Mouse (Mus musculus) kidney, embryonic 15.5 days (tissue): ENCODE results near the gene Neil1. TPM values are rescaled to one million over a fixed set of nuclear protein-coding genes. Genes with fewer than 3 reads are reported as not detected.
A peak's percentile ranks its signal among the peaks of the same experiment; 100 is the strongest.

Source experiments
- ATAC-seq: fragments of 200-750 bp; cut with Nextera tagmentation; replicated peaks from 2 replicates; pipeline ENCODE4 v1.8.0; 2017; ENCODE audit warnings: moderate TSS enrichment; ENCODE audit not compliant: low FRiP score
- H3K27ac ChIP-seq: fragments of 300-500 bp; sonication (generic); 2 replicates; pipeline ENCODE4 v1.5.1; 2015; ENCODE audit warnings: mild to moderate bottlenecking, inconsistent platforms
- H3K27me3 ChIP-seq: fragments of 300-500 bp; sonication (generic); 2 replicates; pipeline ENCODE4 v1.6.1; 2015; ENCODE audit warnings: inconsistent platforms
- H3K36me3 ChIP-seq: fragments of 300-500 bp; sonication (generic); 2 replicates; pipeline ENCODE4 v1.6.1; 2015; ENCODE audit warnings: inconsistent platforms
- H3K4me1 ChIP-seq: fragments of 300-500 bp; sonication (generic); 2 replicates; pipeline ENCODE4 v1.6.1; 2015; ENCODE audit warnings: inconsistent platforms
- H3K4me2 ChIP-seq: fragments of 300-500 bp; sonication (generic); 2 replicates; pipeline ENCODE4 v1.6.1; 2015; ENCODE audit warnings: moderate library complexity, mild to moderate bottlenecking, inconsistent platforms
- H3K4me3 ChIP-seq: fragments of 300-500 bp; sonication (generic); replicated peaks from 2 replicates; pipeline ENCODE4 v1.5.1; 2015; ENCODE audit warnings: mild to moderate bottlenecking, inconsistent platforms
- H3K9ac ChIP-seq: fragments of 300-500 bp; sonication (generic); 2 replicates; pipeline ENCODE4 v1.6.1; 2015; ENCODE audit warnings: mild to moderate bottlenecking, inconsistent platforms
- H3K9me3 ChIP-seq: fragments of 300-500 bp; sonication (generic); replicated peaks from 2 replicates; pipeline ENCODE4 v1.6.1; 2016; ENCODE audit warnings: inconsistent platforms
- WGBS: fragments of 180-500 bp; shearing (Covaris S2); methylation state at CpG from one replicate; pipeline ENCODE4 v1.1.7; 2015; ENCODE audit warnings: mixed read lengths; 5-methylcytosine and 5-hydroxymethylcytosine counted together
- polyA plus RNA-seq: library from polyadenylated mRNA; unstranded; fragments of >200 nt; fragmentation: Nextera tagmentation; extraction: Ambion mirVana; gene quantifications from 2 replicates; pipeline ENCODE4 v1.2.1, GENCODE M21; 2015

The Neil1 gene
- 8.3 and 9.7 TPM in 2 replicates for polyA plus RNA-seq

- peak within 1 kb of the TSS; percentile 93 for H3K27ac ChIP-seq
- H3K9ac ChIP-seq = peak within 1 kb of the TSS; percentile 50
- peak; percentile 92 for ATAC-seq
- peaks cover 16% of the 10 kb centered on the region for H3K4me1 ChIP-seq
- H3K4me2 ChIP-seq = peak within 1 kb of the TSS; percentile 75
- 1% methylated on average over 27 of the region's 27 CpGs for WGBS
- peaks cover 15% of the 10 kb centered on the region; the same call in 1 of the 2 replicates for H3K36me3 ChIP-seq
- H3K9me3 ChIP-seq = no peaks in the 10 kb centered on the region
- H3K4me3 ChIP-seq = peak within 1 kb of the TSS; percentile 59
- no peaks in the 10 kb centered on the region for H3K27me3 ChIP-seq
These were observed at the start of gene Neil1 for GRCm38 (mm10) chr9:57148144-57148878. Gene Neil1 (minus strand): TSS chr9:57148305.

- H3K9me3 ChIP-seq = no peaks in the 10 kb centered on the region
- no peak overlapping the region for H3K4me2 ChIP-seq
- no peaks in the 10 kb centered on the region for H3K36me3 ChIP-seq
- no peak overlapping the region for H3K4me3 ChIP-seq
- no peak for ATAC-seq
- H3K27ac ChIP-seq = no peak overlapping the region
- WGBS = 76% methylated on average over 8 of the region's 8 CpGs
- H3K4me1 ChIP-seq = no peaks in the 10 kb centered on the region
- H3K27me3 ChIP-seq = no peaks in the 10 kb centered on the region
- H3K9ac ChIP-seq = no peak overlapping the region
These were observed 49.3 kb upstream of the Neil1 start for GRCm38 (mm10) chr9:57197414-57197813.

GRCm38 (mm10) chr9:57196708-57197107 is 48.6 kb upstream of the Neil1 start:
- no peak overlapping the region for H3K4me2 ChIP-seq
- H3K27ac ChIP-seq = no peak overlapping the region
- no peaks in the 10 kb centered on the region for H3K27me3 ChIP-seq
- H3K9ac ChIP-seq = no peak overlapping the region
- ATAC-seq = no peak
- H3K4me3 ChIP-seq = no peak overlapping the region
- H3K36me3 ChIP-seq = no peaks in the 10 kb centered on the region
- no peaks in the 10 kb centered on the region for H3K4me1 ChIP-seq
- 59% methylated on average over 3 of the region's 3 CpGs for WGBS
- no peaks in the 10 kb centered on the region for H3K9me3 ChIP-seq

GRCm38 (mm10) chr9:57168411-57168810 is 20.3 kb upstream of the Neil1 start:
- no peaks in the 10 kb centered on the region for H3K4me1 ChIP-seq
- no peak overlapping the region for H3K9ac ChIP-seq
- WGBS = 68% methylated on average over 5 of the region's 5 CpGs
- no peaks in the 10 kb centered on the region for H3K36me3 ChIP-seq
- ATAC-seq = no peak
- H3K27me3 ChIP-seq = no peaks in the 10 kb centered on the region
- peak overlapping the region; percentile 48; the same call in 1 of the 2 replicates for H3K27ac ChIP-seq
- no peaks in the 10 kb centered on the region for H3K9me3 ChIP-seq
- no peak overlapping the region for H3K4me2 ChIP-seq
- H3K4me3 ChIP-seq = no peak overlapping the region

- Histone ChIP-seq H3K36me3 (no peaks in the 10 kb centered on the region), H3K9ac (no peak overlapping the region), H3K9me3 (no peaks in the 10 kb centered on the region), H3K27me3 (no peaks in the 10 kb centered on the region), H3K4me2 (no peak overlapping the region), H3K27ac (peak overlapping the region; percentile 73), H3K4me1 (peaks cover 3% of the 10 kb centered on the region; the same call in 1 of the 2 replicates), H3K4me3 (no peak overlapping the region)
- no peak for ATAC-seq
- WGBS = 85% methylated on average over 2 of the region's 2 CpGs
These were observed 18.1 kb upstream of the Neil1 start for GRCm38 (mm10) chr9:57166173-57166572.

GRCm38 (mm10) chr9:57163137-57163536 is 15.0 kb upstream of the Neil1 start:
- Histone ChIP-seq H3K4me3 (no peak overlapping the region), H3K9me3 (no peaks in the 10 kb centered on the region), H3K9ac (no peak overlapping the region), H3K27ac (no peak overlapping the region), H3K4me1 (peaks cover 3% of the 10 kb centered on the region; the same call in 1 of the 2 replicates), H3K4me2 (no peak overlapping the region), H3K36me3 (no peaks in the 10 kb centered on the region), H3K27me3 (no peaks in the 10 kb centered on the region)
- no peak for ATAC-seq
- 49% methylated on average over 2 of the region's 2 CpGs for WGBS

GRCm38 (mm10) chr9:57162496-57162895 is 14.4 kb upstream of the Neil1 start:
- H3K4me3 ChIP-seq = no peak overlapping the region
- H3K9me3 ChIP-seq = no peaks in the 10 kb centered on the region
- 18% methylated on average over 3 of the region's 3 CpGs for WGBS
- no peak overlapping the region for H3K9ac ChIP-seq
- no peaks in the 10 kb centered on the region for H3K36me3 ChIP-seq
- H3K27ac ChIP-seq = no peak overlapping the region
- no peak overlapping the region for H3K4me2 ChIP-seq
- H3K27me3 ChIP-seq = no peaks in the 10 kb centered on the region
- ATAC-seq = peak; percentile 38; the same call in 1 of the 2 replicates
- H3K4me1 ChIP-seq = peaks cover 6% of the 10 kb centered on the region

GRCm38 (mm10) chr9:57158506-57158905 is 10.4 kb upstream of the Neil1 start:
- Histone ChIP-seq H3K36me3 (peaks cover 15% of the 10 kb centered on the region), H3K9ac (no peak overlapping the region), H3K4me1 (peaks cover 17% of the 10 kb centered on the region), H3K9me3 (no peaks in the 10 kb centered on the region), H3K27ac (no peak overlapping the region), H3K4me2 (peak overlapping the region; percentile 93), H3K27me3 (no peaks in the 10 kb centered on the region), H3K4me3 (peak overlapping the region; percentile 89)
- ATAC-seq = no peak
- WGBS = 33% methylated on average over 11 of the region's 11 CpGs

GRCm38 (mm10) chr9:57158013-57158470 is 9.9 kb upstream of the Neil1 start, which contains the start of gene Commd4:
Gene Commd4 (minus strand): TSS chr9:57158331.
- Histone ChIP-seq H3K36me3 (peaks cover 15% of the 10 kb centered on the region), H3K27me3 (no peaks in the 10 kb centered on the region), H3K4me1 (peaks cover 17% of the 10 kb centered on the region), H3K9ac (peak within 1 kb of the TSS; percentile 76), H3K9me3 (no peaks in the 10 kb centered on the region), H3K4me3 (peak within 1 kb of the TSS; percentile 89), H3K4me2 (peak within 1 kb of the TSS; percentile 93), H3K27ac (no peak within 1 kb of the TSS)
- peak; percentile 78 for ATAC-seq
- WGBS = under 1% methylated on average over 24 of the region's 24 CpGs

GRCm38 (mm10) chr9:57157499-57157898 is 9.4 kb upstream of the Neil1 start:
- peaks cover 14% of the 10 kb centered on the region for H3K4me1 ChIP-seq
- peak overlapping the region; percentile 76 for H3K9ac ChIP-seq
- H3K4me2 ChIP-seq = peak overlapping the region; percentile 93
- no peak for ATAC-seq
- WGBS = 33% methylated on average over 13 of the region's 13 CpGs
- peak overlapping the region; percentile 89 for H3K4me3 ChIP-seq
- no peak overlapping the region for H3K27ac ChIP-seq
- H3K9me3 ChIP-seq = no peaks in the 10 kb centered on the region
- H3K27me3 ChIP-seq = no peaks in the 10 kb centered on the region
- peaks cover 15% of the 10 kb centered on the region for H3K36me3 ChIP-seq

GRCm38 (mm10) chr9:57156823-57157222 is 8.7 kb upstream of the Neil1 start:
- Histone ChIP-seq H3K36me3 (peaks cover 15% of the 10 kb centered on the region), H3K4me2 (peak overlapping the region; percentile 93; the same call in 1 of the 2 replicates), H3K9me3 (no peaks in the 10 kb centered on the region), H3K9ac (no peak overlapping the region), H3K4me1 (peaks cover 14% of the 10 kb centered on the region), H3K27ac (no peak overlapping the region), H3K27me3 (no peaks in the 10 kb centered on the region), H3K4me3 (0 out of 2 replicates have a peak overlapping the region, but pooled peaks have one; percentile 89)
- 89% methylated on average over 8 of the region's 8 CpGs for WGBS
- ATAC-seq = no peak

- H3K27ac ChIP-seq = no peak overlapping the region
- no peaks in the 10 kb centered on the region for H3K27me3 ChIP-seq
- H3K9me3 ChIP-seq = no peaks in the 10 kb centered on the region
- 95% methylated on average over 7 of the region's 7 CpGs for WGBS
- no peak overlapping the region for H3K4me2 ChIP-seq
- ATAC-seq = no peak
- H3K36me3 ChIP-seq = peaks cover 15% of the 10 kb centered on the region
- H3K4me3 ChIP-seq = no peak overlapping the region
- H3K4me1 ChIP-seq = peaks cover 14% of the 10 kb centered on the region
- H3K9ac ChIP-seq = no peak overlapping the region
These were observed 8.3 kb upstream of the Neil1 start for GRCm38 (mm10) chr9:57156383-57156782.
